Mouse (Mus musculus) myocyte (in vitro differentiated cells): ENCODE measurements at regions not wholly inside any gene's neighbourhood (a gene's known extent, or its start where the extent isn't known, plus 50 kb on each side); places are given as distances from the start of the nearest gene placed in this dataset.

Source experiments
- CEBPB ChIP-seq: IDR thresholded peaks from 2 replicates; pipeline ENCODE4 v1.6.1; 2011; ENCODE audit warnings: mild to moderate bottlenecking, moderate library complexity; ENCODE audit not compliant: poor library complexity, insufficient read depth, severe bottlenecking
- E2F4 ChIP-seq: IDR thresholded peaks from one replicate; pipeline ENCODE4 v1.6.1; 2011; ENCODE audit warnings: mild to moderate bottlenecking, control low read depth, moderate library complexity; ENCODE audit not compliant: insufficient read depth
- MAX ChIP-seq: IDR thresholded peaks from one replicate; pipeline ENCODE4 v1.6.1; 2011; ENCODE audit warnings: low read depth, mild to moderate bottlenecking, control low read depth
- MYOD1 ChIP-seq, 3 experiments: IDR thresholded peaks; one replicate each; pipeline ENCODE4 v1.6.1; 2011; ENCODE audit warnings: control low read depth in 2 of 3, low read depth in 2 of 3, mild to moderate bottlenecking in 2 of 3, moderate library complexity in 1 of 3; ENCODE audit not compliant: insufficient read length in 2 of 3, control insufficient read depth in 1 of 3
- MYOG ChIP-seq, 3 experiments: IDR thresholded peaks; one replicate each; pipeline ENCODE4 v1.6.1; 2011; ENCODE audit warnings: control low read depth in 2 of 3, low read depth in 2 of 3, mild to moderate bottlenecking in 2 of 3; ENCODE audit not compliant: insufficient read length in 2 of 3, control insufficient read depth in 1 of 3, insufficient read depth in 1 of 3
- POLR2A ChIP-seq: IDR thresholded peaks from one replicate; pipeline ENCODE4 v1.6.1; 2011; ENCODE audit warnings: low read depth, mild to moderate bottlenecking, control low read depth, moderate library complexity; ENCODE audit not compliant: insufficient read length
- POLR2AphosphoS2 ChIP-seq: IDR thresholded peaks from one replicate; pipeline ENCODE4 v1.6.1; 2011; ENCODE audit warnings: low read depth, control low read depth; ENCODE audit not compliant: insufficient read length
- REST ChIP-seq: IDR thresholded peaks from one replicate; pipeline ENCODE4 v1.6.1; 2011; ENCODE audit warnings: mild to moderate bottlenecking, control low read depth, moderate library complexity; ENCODE audit not compliant: insufficient read depth, insufficient read length
- SRF ChIP-seq: IDR thresholded peaks from one replicate; pipeline ENCODE4 v1.6.1; 2011; ENCODE audit warnings: low read depth; ENCODE audit not compliant: control insufficient read depth, insufficient read length
- TCF12 ChIP-seq: IDR thresholded peaks from one replicate; pipeline ENCODE4 v1.6.1; 2011; ENCODE audit warnings: mild to moderate bottlenecking, control low read depth; ENCODE audit not compliant: poor library complexity, insufficient read depth, severe bottlenecking
- TCF3 ChIP-seq: IDR thresholded peaks from one replicate; pipeline ENCODE4 v1.6.1; 2011; ENCODE audit warnings: low read depth, control low read depth; ENCODE audit not compliant: insufficient read length
- USF1 ChIP-seq: IDR thresholded peaks from one replicate; pipeline ENCODE4 v1.6.1; 2011; ENCODE audit warnings: low read depth, mild to moderate bottlenecking, control low read depth, moderate library complexity

GRCm38 (mm10) chr14:103434218-103434617 is 78.9 kb upstream of the Scel start:
- TF ChIP-seq TCF12 (no peak), MAX (no peak), USF1 (no peak), POLR2A (no peak), CEBPB (no peak), POLR2AphosphoS2 (no peak), SRF (no peak), REST (no peak), MYOD1 (IDR thresholded peaks at IDR 0.05; ENCODE audit: control insufficient read depth in 1 of 3, insufficient read length in 2 of 3, low read depth in 2 of 3) (no peak), TCF3 (no peak), MYOG (IDR thresholded peaks at IDR 0.05; ENCODE audit: control insufficient read depth in 1 of 3, insufficient read depth in 1 of 3, insufficient read length in 2 of 3, low read depth in 2 of 3) (no peak), E2F4 (no peak)
